Mouse (Mus musculus) retina, adult 2 months (tissue): ENCODE results near the gene Duox2.
A peak's percentile ranks its signal among the peaks of the same experiment; 100 is the strongest.
"Not testable (repeated sequence)": the region's sequence is repeated elsewhere in the genome, so short reads cannot be mapped to it uniquely, and the experiment has no call there.

ENCODE experiments used
- DNase-seq: peaks from one replicate; pipeline ENCODE4 v3.0.0-alpha.2; 2012; ENCODE audit warnings: low read depth, low spot score

Gene Duox2

DNA sequence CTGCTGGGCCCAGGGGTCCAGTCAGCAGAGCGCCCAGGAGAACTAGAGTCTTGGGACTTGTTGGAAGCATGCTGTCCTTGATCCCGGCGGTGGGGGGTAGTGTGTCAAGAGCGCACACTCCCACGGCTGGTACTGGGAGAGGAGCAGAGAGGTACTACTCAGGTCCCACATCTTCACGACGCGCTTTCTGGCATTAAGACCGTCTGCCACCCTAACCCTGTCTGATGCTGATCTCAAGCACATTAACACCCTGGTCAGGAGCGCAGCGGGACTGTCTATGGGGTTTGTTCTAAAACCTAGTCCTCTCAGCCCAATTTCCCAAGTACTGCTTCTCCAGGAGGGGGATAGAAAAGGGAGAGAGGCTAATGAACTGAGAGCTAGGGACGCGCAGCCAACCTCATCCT, at the start of gene Duox2:
Duox2 (minus strand) TSS at position 354 of the 404 bp plus-strand sequence.
- no peak for DNase-seq

DNA sequence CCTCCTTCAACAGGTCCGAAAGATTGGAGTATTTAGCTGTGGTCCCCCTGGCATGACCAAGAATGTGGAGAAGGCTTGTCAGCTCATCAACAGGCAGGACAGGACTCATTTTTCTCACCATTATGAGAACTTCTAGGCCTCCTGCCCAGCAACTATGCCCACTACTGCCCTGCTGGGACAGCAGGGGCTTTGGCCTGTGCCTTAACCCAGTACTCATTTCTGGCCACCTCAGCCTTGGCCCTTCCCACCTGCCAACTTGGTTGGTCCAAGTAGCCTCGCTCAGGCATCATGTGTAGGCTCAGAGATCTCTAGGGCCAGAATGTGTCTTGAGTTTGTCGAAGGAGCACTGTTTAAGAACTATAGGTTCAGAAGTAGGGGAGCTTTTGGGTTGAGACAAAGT, 49.0 kb upstream of the Duox2 start:
- DNase-seq = no peak

DNA sequence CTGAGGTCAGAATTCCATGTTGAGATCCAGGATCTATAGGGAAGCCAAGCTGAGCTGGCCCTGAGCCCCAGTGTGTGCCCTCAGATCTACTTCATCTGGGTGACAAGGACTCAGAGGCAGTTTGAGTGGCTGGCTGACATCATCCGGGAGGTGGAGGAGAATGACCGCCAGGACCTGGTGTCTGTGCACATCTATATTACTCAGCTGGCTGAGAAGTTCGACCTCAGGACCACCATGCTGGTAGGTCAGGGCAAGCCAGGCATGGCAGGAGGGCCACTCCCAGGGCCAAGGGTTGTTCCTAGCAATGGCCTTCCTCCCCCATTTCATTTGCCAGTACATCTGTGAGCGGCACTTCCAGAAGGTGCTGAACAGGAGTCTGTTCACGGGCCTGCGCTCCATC, 47.9 kb upstream of the Duox2 start:
- DNase-seq = not testable (repeated sequence)

DNA sequence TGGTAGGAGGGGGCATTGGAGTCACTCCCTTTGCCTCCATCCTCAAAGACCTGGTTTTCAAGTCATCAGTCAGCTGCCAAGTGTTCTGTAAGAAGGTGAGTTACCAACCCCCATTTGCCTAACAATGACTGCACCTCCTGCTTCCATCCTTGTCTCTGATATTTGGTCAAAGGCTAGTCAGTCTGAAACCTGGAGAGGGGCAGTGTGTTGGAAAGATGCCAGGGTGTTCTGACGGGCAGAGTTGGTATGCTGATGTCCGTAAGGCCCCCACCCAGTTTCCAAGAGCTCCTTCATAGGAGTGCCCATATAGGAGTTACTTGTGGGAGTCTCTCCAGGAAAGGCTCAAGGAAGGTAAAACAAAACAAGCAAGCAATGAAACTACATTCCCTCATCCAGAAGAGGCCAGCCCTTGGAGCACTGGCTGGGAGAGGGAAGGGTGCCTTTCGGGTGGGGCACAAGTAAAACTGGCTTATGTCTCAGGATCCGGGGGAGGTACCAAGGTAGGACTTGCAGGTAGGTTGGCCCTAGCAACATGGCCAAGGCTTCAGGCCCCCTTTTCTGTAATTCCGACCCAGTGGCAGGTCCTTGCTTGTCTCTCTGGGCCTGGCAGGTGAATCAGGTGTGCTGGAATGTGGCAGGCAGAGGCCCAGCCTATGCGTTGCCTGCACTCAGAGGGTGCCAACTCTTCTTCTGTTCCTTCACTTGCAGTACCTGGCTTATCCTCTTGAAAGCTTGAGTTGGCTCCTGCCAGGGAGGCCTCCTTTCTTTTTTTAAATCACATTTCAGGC, 47.1 kb upstream of the Duox2 start:
- no peak for DNase-seq

DNA sequence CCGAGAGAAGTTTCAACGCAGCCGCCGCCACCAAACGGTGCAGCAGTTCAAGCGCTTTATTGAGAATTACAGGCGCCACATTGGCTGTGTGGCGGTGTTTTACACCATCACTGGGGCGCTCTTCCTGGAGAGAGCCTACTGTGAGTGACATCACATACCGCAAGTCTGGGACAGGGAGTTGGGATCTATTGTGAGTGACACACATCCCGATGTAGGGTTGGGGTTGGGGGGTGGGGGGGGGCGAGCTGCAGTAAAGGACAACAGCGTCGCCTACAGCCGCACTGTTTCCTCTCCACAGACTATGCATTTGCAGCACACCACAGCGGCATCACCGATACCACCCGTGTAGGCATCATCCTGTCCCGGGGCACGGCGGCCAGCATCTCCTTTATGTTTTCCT, 39.0 kb upstream of the Duox2 start:
- no peak for DNase-seq

DNA sequence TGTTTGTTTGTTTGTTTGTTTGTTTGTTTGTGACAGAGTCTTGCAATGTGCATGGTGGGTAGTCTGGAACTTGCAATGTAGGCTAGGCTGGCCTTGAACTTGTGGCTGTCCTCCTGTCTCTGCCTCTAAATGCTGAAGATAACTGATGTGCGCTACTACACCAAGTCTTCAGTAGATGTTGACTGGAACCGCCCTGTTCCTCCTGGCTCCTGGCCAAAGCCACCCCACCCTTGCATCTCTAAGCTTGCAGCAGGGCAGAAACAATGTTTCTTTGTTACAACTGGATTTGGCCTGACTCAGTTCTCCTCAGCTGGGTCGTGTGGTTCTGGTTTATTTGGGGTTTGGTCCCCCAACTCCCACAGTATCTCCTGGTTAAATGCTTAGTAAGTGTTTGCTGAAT, 35.9 kb upstream of the Duox2 start:
- DNase-seq = no peak

DNA sequence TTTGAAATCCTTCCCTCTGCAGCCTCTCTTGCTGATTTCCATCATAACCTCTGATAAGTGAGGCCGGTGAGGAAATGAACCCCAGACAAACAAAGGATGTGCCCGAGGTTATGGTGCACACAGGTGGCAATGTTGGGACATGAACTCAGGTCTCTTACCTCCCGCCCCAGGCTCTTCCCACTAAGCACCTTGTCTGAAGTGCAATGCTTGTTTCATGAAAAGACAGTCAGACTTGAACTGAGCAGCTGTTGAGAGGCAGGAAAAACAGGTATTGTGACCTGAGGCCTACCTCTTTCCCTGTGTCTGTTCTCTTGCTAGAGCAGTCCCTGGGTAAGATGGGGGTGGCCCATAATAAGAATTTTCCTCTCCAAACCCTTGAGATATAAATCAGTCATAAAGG, 34.0 kb upstream of the Duox2 start:
- DNase-seq = no peak

DNA sequence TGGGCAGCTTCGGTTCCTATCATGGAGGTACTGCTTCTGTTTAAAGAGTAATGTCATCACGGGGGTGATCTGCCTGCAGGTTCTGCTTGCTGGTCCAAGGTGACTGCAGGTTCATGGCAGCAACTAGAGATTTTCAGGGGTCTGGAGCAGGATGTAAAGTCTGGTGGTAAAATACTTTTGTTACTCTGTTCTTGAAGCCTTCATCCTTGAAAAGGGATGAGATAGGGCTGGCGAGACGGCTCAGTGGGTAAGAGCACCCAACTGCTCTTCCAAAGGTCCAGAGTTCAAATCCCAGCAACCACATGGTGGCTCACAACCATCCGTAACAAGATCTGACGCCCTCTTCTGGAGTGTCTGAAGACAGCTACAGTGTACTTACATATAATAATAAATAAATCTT, 32.1 kb upstream of the Duox2 start:
- DNase-seq = not testable (repeated sequence)

DNA sequence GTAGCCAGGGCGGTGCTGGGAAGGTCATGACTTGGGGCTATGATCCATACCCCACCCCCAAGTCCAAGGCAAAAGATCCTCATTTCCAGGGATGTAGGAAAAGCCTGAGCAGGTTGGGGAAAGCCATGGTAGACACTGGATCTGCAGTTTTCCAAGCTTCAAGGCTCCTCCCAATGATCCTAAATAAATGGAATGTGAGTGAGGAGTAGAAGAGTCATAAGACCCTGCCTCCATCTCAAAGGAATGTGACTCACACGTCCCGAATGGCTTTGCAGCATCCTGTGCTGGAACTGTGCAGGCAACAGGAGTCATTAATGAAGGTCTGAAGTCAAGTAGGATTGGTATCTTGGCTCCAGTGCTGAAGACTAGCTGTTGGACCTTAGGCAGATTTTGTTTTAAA, 29.7 kb upstream of the Duox2 start:
- DNase-seq = no peak

DNA sequence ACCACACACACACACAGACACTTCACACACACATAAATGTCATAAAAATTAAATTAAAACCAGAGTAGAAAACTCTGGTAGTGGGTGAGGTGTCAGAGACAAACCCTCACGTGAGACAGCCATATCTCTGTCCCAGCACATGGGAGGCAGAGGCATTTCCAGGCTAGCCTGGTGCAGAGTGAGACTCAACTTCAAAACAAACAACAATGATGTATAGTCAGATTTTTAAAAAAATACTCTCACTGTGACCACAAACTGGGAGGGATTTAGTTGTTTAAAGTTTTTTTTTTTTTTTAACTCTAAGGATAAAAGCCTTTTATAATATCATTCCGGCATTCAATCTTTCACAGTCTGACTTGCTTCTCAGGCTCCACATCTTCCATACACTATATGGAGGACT, 27.1 kb upstream of the Duox2 start:
- no peak for DNase-seq

DNA sequence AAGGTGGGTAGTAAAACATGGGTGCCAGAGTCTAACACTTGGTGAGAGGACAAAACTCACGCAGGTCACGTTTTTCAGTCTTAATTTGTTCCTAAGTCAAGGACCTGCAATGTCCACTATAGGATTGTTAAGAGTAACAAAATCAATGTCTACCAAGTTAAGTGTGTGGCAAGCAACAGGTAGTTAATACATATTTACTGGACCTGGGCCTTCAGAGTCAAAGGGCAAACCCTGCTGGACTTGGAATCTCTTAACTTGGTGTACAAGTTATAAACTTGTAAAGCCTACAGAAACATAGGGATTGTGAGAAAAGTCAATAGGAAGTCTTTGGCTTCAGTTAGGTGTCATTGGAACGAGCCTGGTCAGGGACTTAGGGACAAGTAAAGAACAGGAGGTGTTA, 26.3 kb upstream of the Duox2 start:
- no peak for DNase-seq

DNA sequence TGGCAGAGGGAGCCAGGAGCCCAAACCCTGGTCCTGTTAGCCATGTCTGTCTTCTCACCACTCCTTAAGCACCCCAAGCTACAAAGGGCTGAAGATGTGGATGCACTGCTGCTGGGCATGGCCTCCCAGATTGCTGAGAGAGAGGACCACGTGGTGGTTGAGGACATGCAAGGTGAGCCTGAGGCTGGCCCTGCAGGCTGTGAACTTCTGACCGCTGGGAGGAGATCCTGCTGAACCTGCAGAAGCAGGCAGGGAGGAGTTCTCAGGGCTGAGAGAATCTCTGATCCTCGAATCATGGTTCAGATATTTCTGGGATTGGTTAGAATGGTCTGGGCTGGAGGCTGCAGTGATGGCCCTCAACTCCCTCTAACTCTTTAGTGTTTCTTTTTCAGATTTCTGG, 25.7 kb upstream of the Duox2 start:
- no peak for DNase-seq

DNA sequence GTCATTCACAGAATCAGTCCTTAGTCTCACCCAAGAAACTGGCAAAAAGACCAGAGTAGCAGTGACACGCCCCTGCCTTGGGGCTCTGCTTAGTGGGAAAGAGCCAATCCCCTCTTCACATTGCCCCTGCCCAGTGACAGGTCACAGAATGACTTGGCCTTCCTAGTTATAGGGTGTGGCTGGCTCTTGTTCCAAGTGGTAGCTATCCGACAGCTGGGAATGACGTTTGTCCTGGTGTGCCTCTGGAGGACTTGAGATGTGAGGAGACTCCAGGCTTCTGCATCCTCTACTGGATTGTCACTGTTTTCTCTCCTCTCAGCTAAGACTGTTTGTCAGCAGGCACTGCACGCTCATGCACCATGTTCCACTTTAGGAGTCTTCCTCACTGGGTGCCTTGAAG, 19.1 kb upstream of the Duox2 start:
- DNase-seq = no peak

DNA sequence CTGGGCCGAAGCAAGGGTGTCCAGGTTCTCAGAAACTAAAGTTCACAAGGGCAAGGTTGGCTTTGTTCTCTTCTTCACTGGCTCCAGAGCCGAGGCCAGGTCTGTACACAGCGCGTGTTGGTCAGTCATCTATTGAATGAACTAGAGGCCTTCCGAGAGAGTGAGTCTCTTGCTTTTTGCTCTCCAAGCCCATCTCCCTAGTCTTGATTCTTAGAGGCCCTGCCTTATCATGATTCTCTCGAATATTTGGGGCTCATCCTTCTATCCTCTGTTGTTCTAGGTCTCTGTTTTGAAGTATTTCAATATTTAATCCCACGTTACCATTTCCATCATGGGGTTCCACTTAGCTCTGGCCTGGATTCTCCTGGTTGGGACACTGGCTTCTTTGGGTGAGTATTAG, 17.1 kb upstream of the Duox2 start, which contains the start of gene Duox1:
Duox1 (plus strand) TSS at position 301 of the 400 bp plus-strand sequence.
- no peak for DNase-seq

DNA sequence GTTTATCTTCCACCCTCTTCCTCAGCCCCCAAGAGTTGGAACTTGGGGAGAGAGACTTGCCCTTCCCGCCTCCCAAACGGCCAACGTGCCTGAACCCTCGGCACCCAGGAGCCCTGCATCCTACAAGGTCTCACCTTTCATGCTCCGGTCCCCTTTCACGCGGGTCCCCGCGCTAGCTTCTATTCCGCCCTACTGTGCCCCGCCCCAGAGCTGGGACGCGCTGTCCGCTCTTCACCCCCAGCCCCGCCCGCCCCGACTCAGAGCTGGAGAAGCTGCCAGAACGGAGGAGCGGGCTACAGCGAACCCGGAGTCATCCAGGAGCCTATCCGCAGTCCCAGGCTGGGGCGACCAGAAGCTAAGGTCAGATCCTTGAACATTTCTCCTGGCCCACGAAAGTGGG, 15.3 kb upstream of the Duox2 start, which contains the start of gene Duoxa1:
Duoxa1 (minus strand) TSS at position 195 of the 400 bp plus-strand sequence.
- no peak for DNase-seq

DNA sequence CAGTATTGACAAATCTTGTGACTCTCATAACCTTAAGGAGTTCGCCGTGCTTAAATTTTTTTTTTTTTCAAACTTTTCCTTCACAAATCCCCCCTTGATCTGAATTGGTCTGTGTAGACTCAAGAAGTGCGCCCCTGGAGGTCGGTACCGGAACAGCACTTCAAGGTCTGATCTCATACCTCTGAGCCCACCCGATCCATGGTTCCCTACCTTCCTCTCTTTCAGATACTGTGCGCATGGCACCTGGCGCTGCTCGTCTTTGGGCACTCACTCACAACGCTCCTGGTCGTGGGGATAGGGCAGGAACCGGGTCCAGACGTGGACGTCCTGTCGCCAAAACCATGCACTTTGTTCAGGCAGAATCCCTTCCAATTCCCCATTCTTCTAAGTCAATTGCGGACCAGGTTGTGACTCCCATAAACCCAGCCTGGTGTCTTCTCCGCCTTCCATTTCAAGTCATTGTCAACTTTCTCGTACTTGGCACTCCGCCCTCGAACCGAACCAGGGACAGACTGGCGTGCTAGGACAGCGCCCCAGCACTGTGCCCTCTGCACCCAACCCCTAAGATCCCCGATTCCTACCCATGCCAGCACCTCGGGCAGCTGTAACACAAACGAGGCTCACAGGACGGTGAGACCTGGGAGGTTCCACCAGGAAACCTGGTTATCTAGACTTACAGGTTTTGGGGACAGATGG, 14.6 kb upstream of the Duox2 start:
- peak; percentile 18 for DNase-seq

DNA sequence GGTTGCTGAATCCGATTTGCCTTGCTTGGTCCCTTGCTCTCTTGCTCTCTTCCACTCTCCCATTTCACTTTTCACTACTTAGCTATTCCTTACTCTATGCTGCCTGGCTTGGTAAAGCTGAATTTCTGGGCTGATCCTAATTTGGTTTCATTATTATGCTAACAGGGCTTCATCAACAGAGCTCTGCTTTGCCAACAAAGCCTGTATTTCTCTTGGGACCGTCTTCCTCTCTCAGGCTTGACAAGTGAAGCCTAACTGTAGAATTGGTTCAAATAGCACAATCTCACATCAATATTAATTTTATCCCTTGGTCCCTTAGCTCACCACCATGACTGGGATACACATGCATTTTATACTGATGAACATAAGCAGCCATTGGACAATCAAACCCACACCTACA, 13.3 kb upstream of the Duox2 start:
- no peak for DNase-seq

DNA sequence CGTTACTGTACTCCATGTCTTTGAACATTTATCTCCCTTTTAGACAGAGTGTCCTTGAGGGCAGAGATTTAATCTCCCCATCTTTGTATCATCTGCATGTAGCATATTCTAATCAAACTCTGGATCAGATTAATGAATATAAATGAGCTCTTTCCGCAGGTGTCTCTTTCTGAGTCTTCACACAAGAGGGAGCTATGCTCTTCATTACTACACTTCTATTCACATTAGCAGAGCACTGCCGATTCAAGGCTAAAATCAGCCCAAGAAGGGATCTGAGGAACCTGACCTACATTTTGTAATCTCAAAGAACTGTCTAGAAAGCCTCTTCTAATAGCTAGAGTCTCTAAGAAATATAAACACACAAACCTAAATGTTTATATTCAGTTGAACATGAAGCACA, 11.4 kb upstream of the Duox2 start:
- DNase-seq = no peak

DNA sequence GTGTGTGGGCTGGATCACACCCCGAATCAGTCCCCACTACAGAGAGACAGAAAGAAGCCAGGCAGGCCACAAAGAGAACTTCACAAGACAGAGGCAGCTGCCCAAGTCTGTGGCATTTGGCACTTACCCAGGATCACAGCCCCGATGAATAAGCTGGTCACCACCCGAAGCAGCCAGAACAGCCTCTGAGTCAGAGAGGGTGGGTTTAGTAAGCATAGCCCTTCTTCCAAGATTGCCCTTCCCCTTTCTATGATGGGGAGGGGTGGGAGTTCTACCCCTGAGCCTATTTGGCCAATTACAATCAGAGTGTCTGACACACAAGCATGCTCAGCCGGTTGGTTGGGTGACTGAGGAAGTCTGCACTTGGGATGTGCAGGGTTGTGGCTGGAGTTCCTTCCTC, 7.9 kb upstream of the Duox2 start:
- no peak for DNase-seq

DNA sequence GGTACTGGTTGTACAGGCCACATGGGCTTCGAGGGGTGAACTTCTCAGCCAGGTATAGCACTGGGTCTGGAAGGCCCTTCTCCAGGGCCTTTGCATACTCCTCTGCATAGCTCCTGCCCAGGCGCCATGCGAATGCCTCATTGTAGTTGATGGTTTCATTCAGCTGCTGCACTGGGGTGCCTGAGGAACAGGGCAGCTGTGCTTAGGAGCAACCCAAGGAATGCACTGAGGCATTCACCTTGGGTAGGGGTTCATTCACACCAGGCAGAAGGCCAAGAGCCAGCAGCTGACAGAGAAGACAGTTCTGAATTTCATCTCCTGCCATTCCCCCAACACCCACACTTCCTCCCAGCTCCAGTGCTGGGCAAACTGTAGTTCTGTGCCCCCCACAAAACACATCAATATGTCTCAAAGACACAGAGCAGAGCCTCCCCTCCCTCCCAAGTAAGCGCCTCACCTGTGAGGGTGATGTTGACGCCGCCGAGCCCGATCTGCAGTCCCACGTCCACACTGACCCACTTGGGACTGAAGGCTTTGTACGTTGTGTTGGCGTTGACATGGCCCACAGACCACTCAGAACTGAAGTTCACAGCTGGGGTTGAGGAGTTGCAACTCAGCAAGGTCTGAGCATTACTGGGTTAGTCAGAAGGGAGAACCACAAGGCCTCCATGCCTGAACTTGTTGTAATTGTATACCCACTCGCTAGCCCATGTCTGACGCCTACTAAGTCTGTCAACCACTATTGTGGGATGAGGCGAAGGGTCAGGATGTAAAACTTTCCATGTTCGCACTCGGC, 7.0 kb upstream of the Duox2 start:
- no peak for DNase-seq

DNA sequence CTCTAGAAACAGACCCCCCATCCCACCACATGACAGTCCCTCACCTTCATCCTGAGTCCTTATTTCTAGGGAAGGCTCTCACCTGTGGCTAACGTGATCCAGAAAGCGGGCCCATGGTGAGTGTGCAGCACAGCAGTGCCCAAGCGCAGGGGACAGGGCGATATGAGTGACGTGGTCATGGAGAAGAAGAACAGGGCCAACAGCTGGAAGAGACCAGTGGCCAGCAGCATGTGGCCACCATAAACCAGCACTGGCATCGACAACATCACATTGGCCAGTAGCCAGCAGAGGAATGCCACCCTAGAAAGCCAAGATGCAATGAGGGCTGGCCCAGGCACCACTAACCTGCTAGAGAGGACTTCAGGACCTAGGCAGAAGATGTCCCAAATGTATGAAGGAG, 6.3 kb upstream of the Duox2 start:
- DNase-seq = no peak

DNA sequence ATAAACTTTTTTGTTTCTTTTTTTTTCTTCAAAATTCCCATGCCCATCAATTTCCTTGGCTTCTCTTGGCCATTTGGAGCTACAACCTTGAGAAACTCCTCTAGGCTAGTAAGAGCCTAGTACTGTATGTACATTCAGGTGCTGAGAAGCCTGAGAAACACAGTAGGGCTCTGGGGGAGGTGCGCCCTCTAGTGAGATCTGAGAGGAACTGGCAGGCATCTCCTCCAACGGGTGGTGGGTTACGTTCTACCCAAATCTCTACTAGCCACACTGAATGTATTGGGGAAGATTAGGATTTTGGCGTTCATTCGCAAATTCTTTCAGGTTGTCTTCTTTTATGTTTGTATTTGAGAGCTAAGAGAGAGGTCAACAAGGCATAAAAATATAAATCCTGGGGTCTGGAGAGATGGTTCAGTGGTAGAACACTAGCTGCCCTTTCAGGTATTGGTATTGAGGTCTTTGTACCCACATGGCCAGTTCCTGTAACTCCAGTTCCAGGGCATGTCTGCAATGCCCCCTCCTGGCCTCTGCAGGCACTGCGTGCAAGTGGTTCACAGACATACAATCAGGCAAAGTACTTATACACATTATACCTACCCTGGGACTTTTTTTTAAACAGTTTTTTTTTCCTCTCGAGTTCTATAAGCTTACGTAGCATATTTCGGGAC, 4.5 kb upstream of the Duox2 start:
- DNase-seq = peak; percentile 37
